Mouse (Mus musculus) right cerebral cortex, adult 18-20 months (tissue): ENCODE results near the gene Mras.
A peak's percentile ranks its signal among the peaks of the same experiment; 100 is the strongest.

Experiments
- DNase-seq: peaks from one replicate; pipeline ENCODE4 v3.0.0; 2022; ENCODE audit warnings: mixed read lengths

Gene Mras

DNA sequence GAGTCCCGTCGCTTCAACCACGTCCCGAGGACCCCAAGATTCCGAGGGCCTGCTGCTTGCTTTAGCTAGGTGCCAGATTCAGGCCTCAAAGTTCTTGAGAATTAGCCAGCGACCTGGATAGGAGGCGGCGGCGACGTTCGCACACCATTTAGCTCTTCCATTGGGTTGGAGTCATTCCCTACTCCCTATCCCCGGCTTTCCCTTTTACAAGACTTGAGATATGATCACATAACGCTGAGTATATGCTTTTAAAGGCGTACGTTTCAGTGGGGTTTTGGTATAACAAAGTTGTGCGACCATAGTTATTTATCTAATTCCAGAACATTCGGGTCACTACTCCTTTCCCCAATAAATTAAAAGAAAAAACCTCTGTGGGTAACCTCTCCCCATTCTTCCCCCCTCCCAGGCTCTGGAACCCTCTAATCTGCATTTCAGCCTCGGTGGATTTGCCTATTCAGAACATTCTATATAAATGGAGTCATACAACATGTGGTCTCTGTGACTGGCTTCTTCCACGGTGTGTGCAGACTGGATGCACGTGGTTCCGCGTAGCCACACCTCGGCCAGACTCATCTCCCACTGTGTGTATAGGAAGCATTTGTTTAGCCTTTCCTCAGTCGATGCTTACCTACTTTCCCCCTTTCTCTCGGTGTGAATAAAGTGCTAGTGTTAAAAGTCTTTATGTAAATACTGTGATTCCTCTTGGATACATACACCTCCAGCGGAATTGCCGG is at the start of gene Mras:
TSS of gene Mras (minus strand) at position 351 of the 734 bp plus-strand sequence.
- DNase-seq = no peak

DNA sequence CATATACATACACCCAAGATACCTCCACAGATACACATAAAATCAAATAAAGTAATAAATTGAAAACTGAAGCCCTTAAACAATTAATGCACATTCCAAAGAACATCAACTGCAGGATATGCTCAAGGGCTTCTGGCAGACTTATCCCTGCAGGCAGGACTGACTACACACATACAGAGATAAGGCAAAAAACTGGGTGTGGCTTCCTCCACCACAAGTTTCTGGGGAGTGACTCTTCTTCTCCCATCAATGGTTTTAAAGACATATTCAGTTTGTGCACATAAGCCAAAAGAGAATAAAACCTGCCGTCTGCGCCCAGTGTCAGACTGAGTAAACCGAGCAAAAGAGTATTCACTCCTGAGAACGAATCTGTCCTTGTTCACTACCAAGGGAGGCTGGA is 48.0 kb upstream of the Mras start:
- no peak for DNase-seq

DNA sequence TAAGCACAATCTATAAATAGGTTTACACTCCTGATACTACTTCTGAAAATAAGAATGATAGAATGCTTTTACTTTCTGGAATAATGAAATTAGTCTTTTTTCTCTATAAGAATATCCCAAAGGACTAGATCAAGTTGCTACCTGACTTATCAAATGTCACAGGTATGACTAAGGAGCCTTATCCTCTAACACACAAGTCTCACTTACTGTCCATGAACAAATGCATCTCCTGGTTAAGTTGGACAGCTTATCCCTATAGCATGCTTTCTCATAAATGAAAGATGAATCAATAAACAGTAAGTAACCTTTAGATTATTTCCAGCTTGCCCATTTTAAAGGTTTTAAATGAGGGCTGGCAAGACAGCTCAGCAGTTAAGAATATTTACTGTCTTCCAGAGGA is 47.5 kb upstream of the Mras start:
- no peak for DNase-seq

DNA sequence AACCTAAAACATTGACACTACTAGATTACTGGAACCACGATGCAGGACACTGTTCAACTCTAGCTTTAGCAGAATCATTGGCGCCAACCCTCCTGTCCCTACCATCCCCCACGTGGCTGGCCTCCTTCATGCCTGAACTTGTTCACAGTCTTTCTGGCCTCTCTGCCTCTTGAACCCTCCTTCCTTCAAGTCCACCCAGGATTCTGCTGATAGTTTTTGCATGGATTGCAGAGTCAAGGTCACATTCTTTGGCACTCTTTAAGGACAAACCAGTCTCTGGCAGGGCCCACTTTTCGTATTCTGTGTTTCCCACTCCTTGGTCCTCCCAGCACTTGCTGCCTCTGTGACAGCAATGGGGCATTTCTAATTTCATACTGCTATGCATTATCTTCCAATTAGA is 46.0 kb upstream of the Mras start:
- no peak for DNase-seq

DNA sequence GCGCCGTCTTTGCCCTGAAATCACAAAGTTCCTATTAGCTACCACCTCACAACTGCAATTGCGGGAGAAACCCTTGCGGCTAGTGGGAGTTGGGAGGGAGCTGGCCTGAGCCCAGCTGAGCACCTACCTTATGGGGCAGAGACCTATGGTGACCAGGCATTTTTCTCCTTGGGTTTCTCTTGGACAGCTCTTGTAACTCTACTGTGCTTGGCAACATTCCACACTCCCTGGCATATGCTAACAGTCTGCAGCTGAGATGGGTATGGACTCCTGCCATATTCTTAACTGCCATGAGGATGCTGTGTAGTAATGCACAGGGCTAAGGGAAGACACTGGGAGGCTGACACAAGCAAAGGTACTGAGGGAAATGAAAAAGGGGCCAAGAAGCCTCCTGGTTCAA is 43.6 kb upstream of the Mras start:
- DNase-seq = peak; percentile 38

DNA sequence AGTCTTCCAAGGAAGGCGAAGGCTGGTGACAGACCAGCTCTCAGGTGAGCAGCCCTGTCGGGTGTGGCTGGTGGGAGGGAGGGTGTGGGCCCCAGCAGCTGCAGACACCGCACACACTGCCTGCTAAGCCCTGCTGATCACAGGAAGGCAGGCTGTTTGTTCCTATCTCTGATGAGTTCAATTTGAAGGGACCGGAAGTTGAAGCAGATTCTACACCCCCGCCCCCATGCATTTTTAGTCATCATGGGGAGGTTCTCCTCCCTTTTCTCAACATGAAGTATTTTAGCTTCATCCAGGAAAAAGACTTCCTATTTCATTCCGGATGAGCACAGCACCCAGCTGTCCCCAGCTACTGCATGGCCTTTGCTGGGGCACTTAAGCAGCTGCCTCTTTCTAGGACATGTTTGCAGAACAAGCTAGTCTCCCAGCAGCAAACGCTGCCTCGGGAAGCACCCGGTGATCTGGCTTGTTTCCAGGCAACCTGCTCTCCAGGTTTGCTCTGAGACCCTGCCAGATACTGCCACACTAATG is 42.1 kb upstream of the Mras start:
- peak; percentile 65 for DNase-seq

DNA sequence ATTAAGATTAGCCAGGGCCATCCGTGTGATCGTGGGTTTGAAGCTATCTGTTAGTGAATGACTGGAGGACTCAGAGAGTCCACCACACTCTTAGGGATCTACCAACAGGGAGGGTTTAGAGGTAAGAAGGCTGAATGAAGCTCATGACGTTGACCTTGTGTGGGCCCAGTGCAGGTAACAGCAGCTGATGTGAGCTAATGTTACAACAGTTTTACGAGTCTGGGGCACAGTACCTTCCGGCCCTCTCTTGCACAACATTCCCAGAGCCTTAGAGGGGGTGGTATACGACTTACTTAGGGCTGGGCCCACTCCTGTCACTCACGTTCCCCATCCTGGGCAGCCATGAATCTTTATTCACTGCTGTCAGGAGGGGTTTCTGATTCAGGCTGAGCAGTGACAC is 34.2 kb upstream of the Mras start:
- no peak for DNase-seq

DNA sequence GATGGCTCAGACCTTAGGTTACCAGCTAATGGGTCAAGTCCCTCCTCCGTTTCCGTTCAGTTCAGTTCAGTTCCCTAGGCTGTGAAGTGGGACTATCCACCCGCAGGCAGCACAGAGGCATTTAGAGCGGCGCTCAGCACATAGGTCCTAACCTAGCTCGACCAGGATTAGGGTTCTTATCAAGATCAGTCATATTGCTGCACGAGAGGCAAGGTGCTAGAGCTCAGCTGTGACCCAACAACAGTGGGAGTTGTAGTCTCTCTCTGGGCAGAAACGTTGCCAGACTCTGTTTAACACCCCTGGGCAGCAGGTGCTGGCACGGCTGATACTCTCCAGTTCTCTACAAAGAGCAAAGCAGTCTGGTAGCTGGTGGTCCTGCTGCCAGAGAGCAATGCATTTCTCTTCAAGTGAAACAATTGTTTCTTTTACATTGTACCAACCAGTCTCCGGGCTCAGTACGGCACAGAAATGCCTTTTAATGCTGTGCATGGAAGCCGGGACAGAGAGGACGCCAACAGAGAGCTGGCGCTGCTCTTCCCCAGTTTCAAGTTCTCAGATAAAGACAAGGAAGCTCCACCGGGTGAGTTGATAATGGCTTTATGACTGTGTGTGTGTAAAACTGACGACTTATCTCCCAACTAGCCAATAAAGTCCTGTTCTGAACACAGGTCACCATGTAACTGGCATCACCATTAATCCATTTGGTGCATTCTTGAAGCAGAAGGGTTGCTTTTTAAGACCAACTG is 33.3 kb upstream of the Mras start:
- no peak for DNase-seq

DNA sequence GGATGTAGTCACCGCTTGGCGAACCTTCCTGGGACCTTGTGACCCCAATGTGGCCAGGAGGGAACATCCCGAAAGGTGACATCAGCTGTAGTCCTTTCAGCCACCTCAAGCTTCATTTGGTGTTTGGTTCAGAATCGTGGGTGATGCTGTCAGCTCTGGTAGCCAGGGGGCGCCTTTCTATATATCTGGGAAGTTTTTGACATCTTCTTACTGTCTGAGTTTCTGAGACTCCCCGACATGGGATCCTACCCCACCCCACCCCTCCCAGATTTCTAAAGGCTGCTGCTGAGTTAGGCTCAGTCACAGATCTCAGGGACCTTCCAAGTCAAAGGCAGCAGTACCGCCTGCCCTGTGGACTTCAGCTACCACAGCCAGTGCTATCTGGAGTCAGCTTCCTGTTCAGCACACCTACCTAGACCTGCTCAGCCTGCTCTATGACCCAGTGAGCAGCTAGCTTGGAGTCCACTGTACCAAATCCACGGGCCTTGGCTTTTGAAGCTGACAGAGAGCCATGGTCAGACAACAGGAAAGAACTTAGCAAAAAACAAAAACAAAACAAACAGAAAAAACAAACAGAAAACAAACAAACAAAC is 32.6 kb upstream of the Mras start:
- DNase-seq = no peak

DNA sequence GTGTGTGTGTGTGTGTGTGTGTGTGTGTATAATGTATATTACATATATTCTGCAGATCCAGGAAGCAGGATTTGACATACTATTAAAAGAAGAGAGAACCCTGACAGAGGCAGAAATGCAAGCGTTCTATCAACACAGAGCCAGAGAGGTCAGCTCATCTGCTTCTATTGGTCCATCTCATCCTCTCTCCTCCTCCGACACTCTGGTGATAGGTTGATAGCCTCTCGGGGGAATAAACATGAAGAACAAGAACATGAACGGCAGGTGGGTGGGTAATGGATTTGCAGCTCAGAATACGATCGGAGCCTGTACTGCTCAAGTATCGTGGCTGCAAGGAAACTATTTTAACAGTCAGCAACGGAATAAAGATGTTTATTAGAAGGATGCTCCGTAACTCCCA is 31.4 kb upstream of the Mras start:
- DNase-seq = no peak

DNA sequence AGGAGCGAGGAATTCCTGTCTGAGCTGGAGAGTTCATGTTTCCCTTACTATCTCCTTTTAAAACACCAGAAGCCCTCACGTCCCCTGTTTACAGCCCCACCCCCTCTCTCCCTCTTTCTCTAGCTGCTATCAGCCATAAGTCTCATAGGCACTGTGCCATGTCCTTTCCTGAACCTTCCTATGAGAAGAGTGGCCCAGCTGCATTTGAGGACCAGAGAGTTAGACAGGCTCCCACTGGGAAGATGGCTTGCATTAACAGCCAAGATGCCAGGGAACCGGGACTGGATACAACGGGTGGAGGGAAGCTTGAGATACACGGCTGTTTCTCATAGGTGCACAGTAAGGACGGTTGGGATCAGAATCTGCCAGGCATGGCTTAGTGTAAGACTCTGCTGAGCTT is 27.7 kb upstream of the Mras start:
- no peak for DNase-seq

DNA sequence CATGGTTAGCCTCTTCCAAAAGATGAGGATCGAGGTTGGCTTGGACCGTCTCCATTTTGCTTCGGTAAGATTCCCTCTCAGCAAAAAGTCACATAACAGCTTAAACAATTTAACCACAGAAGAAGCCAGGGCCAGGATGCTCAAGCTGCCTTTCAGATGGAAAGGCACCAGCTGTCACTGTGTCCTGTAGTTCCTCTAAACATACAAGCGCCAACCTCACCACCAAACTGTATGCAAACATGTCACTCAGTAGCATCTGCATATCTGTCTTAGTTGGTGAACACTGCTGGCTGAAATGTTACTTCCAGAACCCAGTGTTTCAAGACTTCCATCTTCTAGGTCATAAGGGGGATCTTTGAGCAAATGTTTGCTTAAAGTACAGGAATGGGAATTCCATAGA is 22.5 kb upstream of the Mras start:
- DNase-seq = no peak

DNA sequence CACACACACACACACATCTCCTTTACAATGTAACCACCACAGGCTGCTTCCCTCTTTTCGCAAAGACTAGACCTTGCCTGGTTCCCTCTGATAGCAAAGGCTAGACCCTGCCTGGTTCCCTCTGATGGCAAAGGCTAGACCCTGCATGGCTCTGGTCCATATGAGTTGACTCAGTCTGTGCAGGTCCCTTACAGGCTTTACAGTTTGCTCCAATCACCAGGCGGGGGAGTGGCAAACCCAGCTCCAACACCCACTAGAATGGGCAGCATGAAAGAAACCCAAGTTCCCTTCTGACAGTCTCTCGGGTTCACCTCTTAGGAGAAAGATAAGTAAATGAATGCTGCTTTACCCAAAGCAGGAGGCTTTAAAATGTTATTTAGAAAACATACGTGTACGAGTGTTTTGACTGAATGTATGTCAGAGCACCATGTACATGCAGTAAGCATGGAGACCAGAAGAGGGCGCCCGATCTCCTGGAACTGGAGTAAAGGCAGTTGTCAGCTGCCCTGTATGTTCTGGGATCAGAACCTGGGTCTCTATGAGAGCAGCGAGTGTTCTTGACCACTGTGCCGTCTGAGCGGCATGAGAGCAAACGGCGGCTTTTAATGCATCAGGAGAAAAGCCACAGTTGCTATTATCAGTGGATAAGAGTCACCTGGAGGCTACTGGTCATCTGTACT is 21.5 kb upstream of the Mras start:
- DNase-seq = peak; percentile 40

DNA sequence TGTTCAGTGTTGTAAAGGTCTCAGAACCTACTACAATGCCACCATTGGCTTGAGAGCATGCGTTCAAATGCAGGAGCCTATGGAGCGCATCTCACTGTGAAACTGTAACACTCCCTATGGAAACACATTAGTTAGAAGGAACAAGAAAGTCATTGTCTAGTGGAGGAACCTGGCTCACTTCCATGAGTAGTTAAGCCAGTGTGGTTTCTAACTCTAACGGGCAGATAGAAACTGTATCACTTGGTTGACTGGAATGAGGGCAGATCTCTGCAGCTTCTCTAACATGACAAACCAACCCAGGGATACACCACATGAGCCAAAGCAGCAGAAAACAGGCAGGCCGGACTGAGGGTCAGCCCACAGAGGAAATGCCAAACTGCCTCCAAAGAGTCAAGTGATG is 17.0 kb upstream of the Mras start:
- no peak for DNase-seq

DNA sequence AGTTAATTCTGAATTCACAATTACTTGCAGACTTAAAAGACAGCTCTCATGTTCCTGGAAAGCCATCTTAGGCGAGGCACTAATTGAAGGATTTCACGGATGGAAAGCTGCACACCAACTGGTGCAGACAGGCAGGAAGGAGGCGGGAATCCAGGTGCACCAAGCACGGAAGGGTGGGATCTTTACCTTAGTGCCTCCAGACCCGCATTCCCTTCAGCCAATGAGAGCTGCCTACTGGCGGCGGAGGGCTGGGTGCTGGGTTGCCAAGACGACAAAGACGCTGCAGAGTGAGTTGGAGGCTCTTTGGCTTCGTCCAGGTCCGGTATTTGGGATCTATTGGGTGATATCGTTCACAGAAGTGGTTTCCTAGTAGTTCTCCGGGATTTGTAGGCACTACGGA is 14.0 kb upstream of the Mras start, which contains the start of gene Nme9:
TSS of gene Nme9 (plus strand) at position 315 of the 400 bp plus-strand sequence.
- DNase-seq = no peak

DNA sequence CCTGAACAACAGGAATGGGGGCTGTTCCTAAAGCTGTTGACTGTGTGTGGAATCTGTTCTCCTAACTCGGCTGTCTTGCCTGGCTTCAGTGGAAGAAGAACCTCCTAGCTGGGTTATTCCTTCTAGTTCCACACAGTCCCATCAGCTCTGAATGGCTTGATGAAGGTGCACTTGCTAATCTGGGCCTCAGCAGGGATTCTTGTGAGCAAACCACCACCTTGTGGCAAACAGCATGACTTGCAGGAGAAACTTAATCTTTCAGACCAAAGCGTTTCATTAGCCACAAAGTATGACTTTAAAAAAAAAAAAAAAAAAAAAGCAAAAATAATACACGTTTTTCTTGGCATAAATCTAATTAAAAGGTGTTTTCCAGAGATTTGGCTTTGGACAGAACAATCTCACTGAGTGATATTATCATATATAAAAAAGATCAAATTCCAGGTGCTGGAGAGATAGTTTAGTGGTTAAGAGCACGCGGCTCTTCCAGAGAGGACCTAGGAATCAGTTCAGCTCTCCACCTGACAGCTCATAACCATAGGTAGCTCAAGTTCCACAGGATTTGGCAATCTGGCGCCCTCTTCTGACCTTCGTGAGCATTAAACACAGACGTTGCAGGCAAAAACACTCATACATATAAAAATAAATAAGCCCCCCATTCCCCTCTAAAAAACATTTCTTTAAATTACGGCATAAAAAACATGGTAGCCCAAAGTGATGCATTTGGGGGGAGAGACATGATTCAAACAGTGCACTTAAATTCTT is 12.9 kb upstream of the Mras start:
- peak; percentile 35 for DNase-seq

DNA sequence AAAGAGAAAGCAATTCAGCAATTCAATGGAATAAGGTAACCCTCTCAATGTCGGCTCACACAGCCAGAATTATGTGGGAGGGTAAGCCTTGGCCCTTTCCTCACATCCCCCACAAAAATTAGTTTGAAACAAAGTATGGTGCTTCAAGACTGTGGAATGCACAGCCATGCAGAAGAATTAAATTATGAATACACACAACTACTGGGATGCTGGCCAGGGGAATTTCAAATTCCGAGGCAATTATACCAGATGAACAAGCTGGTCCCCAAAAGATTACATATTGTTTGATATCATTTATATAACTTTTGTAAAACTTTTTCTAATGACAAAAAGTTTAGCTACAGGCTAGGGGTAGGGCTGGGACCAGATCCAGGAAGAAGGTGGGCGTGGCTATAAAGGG is 10.1 kb upstream of the Mras start:
- no peak for DNase-seq

DNA sequence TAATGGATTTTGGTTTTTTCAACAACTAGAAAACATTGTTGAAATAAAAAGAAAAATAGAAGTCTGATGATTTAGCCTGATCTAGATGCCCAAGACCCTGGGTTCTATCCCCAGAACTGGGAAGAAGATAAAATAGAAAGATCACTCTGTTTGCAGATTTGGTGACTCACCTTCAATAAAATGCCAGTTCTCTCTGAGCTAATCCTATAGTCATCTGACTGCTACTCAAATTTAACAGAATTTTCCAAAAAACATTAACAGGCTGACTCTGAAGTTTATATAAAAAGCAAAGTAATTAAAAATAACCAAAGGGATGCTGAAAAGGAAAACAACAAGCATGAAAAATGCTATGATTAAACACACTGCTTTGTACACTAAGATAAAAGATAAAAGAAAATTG is 9.1 kb upstream of the Mras start:
- DNase-seq = no peak

DNA sequence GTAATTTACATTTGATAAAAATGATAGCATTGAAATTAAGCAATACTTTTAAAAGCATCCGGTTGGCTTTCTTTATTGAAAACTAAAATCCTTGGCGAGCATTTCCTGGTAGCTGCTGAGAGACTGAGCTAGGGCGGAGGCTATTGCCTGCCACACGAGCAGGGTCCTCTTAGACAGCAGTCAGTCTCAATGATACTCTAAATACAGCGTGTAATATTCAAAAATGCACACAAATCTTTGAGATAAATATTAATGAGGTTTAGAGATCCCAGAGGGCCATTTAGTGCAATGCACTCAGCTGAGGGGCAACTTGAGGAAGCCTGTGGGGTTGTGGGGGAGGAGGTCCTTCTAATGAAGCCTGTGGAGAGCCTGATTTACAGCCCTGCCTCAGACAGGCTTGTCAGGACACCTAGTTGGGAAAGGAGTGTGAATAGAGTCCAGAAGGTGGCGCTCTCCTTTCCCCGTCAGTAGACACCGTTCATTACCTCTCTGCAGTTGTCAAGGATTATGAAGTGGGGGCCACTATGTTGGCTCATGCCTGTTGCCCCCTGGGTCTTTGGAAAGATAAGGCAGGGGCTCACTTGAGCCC is 7.5 kb upstream of the Mras start:
- no peak for DNase-seq

DNA sequence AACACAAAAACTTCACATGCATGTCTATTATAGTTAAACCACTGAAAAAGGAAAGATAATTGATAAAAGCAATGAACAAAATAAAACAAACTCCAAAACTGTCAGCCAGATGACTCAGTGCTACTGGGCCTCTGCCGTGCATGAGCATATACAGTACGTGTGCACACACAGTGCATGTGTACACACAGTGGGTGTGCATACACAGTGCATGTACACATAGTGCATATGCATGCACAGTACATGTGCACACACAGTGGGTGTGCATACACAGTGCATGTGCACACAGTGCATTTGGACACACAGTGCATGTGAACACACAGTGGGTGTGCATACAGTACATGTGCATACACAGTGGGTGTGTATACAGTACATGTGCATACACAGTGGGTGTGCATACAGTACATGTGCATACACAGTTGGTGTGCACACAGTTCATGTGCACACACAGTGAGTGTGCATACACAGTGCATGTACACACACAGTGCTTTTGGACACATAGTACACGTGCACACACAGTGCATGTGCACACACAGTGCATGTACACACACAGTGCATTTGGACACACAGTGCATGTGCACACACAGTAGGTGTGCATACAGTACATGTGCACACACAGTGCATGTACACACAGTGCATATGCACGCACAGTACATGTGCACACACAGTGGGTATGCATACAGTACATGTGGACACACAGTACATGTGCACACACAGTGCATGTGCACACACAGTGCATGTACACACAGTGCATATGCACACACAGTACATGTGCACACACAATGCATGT is 4.7 kb upstream of the Mras start:
- DNase-seq = no peak

DNA sequence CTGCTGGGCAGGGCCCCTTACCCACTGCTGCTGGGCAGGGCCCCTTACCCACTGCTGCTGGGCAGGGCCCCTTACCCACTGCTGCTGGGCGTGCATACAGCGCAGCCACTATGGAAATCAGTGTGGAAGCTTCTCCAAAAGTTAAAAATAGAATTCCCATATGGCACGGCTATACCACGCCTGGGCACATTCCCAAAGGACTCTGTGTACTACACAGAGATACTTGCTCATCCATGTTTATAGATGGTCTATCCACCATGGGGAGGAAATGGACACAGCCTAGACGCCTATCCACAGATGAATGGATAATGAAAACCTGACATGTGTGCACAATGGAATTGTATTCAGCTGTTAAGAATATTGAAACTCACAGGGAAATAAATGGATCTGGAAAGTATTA is 3.8 kb upstream of the Mras start:
- peak; percentile 77 for DNase-seq
